Mouse (Mus musculus): ENCODE measurements around the gene Btbd9.
"Not testable (repeated sequence)": the region's sequence is repeated elsewhere in the genome, so short reads cannot be mapped to it uniquely, and the experiment has no call there.

Gene Btbd9

GRCm38 (mm10) chr17:30575941-30576773 is at the start of gene Btbd9:
Gene Btbd9, minus strand, starts transcription at chr17:30576488.
- peak; percentile 99 for DNase-seq

- not testable (repeated sequence) for DNase-seq
These were observed 47.8 kb upstream of the Btbd9 start, which contains the start of gene Dnah8 for GRCm38 (mm10) chr17:30624132-30624531. Gene Dnah8, plus strand, starts transcription at chr17:30624354.

- no peak for DNase-seq
These were observed 46.9 kb upstream of the Btbd9 start for GRCm38 (mm10) chr17:30623200-30623599.

GRCm38 (mm10) chr17:30621450-30621849 is 45.2 kb upstream of the Btbd9 start:
- peak in 1 of 2 experiments; percentile 17 for DNase-seq

GRCm38 (mm10) chr17:30620548-30620947 is 44.3 kb upstream of the Btbd9 start:
- DNase-seq = no peak

- DNase-seq = no peak
These were observed 42.9 kb upstream of the Btbd9 start for GRCm38 (mm10) chr17:30619153-30619552.

GRCm38 (mm10) chr17:30618136-30618891 is 42.0 kb upstream of the Btbd9 start:
- DNase-seq = no peak

GRCm38 (mm10) chr17:30616203-30616602 is 39.9 kb upstream of the Btbd9 start:
- no peak for DNase-seq

GRCm38 (mm10) chr17:30613350-30613749 is 37.1 kb upstream of the Btbd9 start:
- DNase-seq = no peak

GRCm38 (mm10) chr17:30612075-30612859 is 36.0 kb upstream of the Btbd9 start:
- peak; percentile 98 for DNase-seq

GRCm38 (mm10) chr17:30611221-30612074 is 35.2 kb upstream of the Btbd9 start:
- DNase-seq = peak in 1 of 2 experiments; percentile 17

- no peak for DNase-seq
These were observed 34.5 kb upstream of the Btbd9 start for GRCm38 (mm10) chr17:30610739-30611138.

- no peak for DNase-seq
These were observed 33.7 kb upstream of the Btbd9 start for GRCm38 (mm10) chr17:30609980-30610307.

- DNase-seq = no peak
These were observed 33.2 kb upstream of the Btbd9 start for GRCm38 (mm10) chr17:30609305-30609979.

GRCm38 (mm10) chr17:30607909-30608495 is 31.7 kb upstream of the Btbd9 start:
- DNase-seq = no peak

GRCm38 (mm10) chr17:30607330-30607729 is 31.0 kb upstream of the Btbd9 start:
- DNase-seq = no peak

- DNase-seq = no peak
These were observed 30.4 kb upstream of the Btbd9 start for GRCm38 (mm10) chr17:30606634-30607081.

GRCm38 (mm10) chr17:30606206-30606605 is 29.9 kb upstream of the Btbd9 start:
- DNase-seq = no peak

GRCm38 (mm10) chr17:30605001-30605400 is 28.7 kb upstream of the Btbd9 start:
- DNase-seq = no peak

- DNase-seq = no peak
These were observed 28.0 kb upstream of the Btbd9 start for GRCm38 (mm10) chr17:30604296-30604695.

- DNase-seq = no peak
These were observed 25.9 kb upstream of the Btbd9 start for GRCm38 (mm10) chr17:30602175-30602574.
